Mouse (Mus musculus): ENCODE measurements around the gene Gm30191. TPM values are rescaled to one million over a fixed set of nuclear protein-coding genes. Genes with fewer than 3 reads are reported as not detected.
"Not testable (repeated sequence)": the region's sequence is repeated elsewhere in the genome, so short reads cannot be mapped to it uniquely, and the experiment has no call there.

Gm30191 gene
- polyA plus RNA-seq, 1 experiment from 2014 or later = not detected

- Histone ChIP-seq H3K36me3 (ENCODE audit: control insufficient read depth, insufficient read depth) (no peaks in the 10 kb centered on the region), H3K4me3 (ENCODE audit: low read length) (no peak overlapping the region), H3K27me3 (ENCODE audit: control insufficient read depth, insufficient read depth, low read length) (no peaks in the 10 kb centered on the region), H3K4me1 (ENCODE audit: control insufficient read depth, insufficient read depth, low read length) (peaks cover 32% of the 10 kb centered on the region), H3K27ac (ENCODE audit: low read length) (0 out of 2 replicates have a peak overlapping the region, but pooled peaks have one; percentile 92), H3K4me2 (ENCODE audit: low read depth, low read length) (no peak overlapping the region), H3K9me3 (replicated peaks; ENCODE audit: control insufficient read depth, low read length) (0 out of 2 replicates have a peak, but pooled peaks cover 3% of the 10 kb centered on the region), H3K9ac (ENCODE audit: low read length) (no peak overlapping the region)
- no peak for ATAC-seq (replicated peaks; ENCODE audit: extremely low read depth, insufficient read depth, low FRiP score)
- 14% methylated on average over 7 of the region's 7 CpGs for WGBS
Observed at GRCm38 (mm10) chr4:134292067-134292466, 45.3 kb downstream of the Gm30191 start.

- peak overlapping the region; percentile 92 for H3K27ac ChIP-seq (ENCODE audit: low read length)
- ATAC-seq (replicated peaks; ENCODE audit: extremely low read depth, insufficient read depth, low FRiP score) = no peak
- H3K9me3 ChIP-seq (replicated peaks; ENCODE audit: control insufficient read depth, low read length) = 0 out of 2 replicates have a peak, but pooled peaks cover 3% of the 10 kb centered on the region
- WGBS = 35% methylated on average over 18 of the region's 18 CpGs
- peak overlapping the region; percentile 33 for H3K4me3 ChIP-seq (ENCODE audit: low read length)
- H3K4me1 ChIP-seq (ENCODE audit: control insufficient read depth, insufficient read depth, low read length) = peaks cover 33% of the 10 kb centered on the region
- peak overlapping the region; percentile 47 for H3K9ac ChIP-seq (ENCODE audit: low read length)
- no peaks in the 10 kb centered on the region for H3K27me3 ChIP-seq (ENCODE audit: control insufficient read depth, insufficient read depth, low read length)
- H3K36me3 ChIP-seq (ENCODE audit: control insufficient read depth, insufficient read depth) = no peaks in the 10 kb centered on the region
- H3K4me2 ChIP-seq (ENCODE audit: low read depth, low read length) = peak overlapping the region; percentile 63
Observed at GRCm38 (mm10) chr4:134293061-134293691, 46.4 kb downstream of the Gm30191 start.

GRCm38 (mm10) chr4:134293692-134294163 lies 47.0 kb downstream of the Gm30191 start:
- Histone ChIP-seq H3K4me2 (ENCODE audit: low read depth, low read length) (peak overlapping the region; percentile 63), H3K4me1 (ENCODE audit: control insufficient read depth, insufficient read depth, low read length) (peaks cover 30% of the 10 kb centered on the region), H3K9me3 (replicated peaks; ENCODE audit: control insufficient read depth, low read length) (0 out of 2 replicates have a peak, but pooled peaks cover 3% of the 10 kb centered on the region), H3K27me3 (ENCODE audit: control insufficient read depth, insufficient read depth, low read length) (no peaks in the 10 kb centered on the region), H3K36me3 (ENCODE audit: control insufficient read depth, insufficient read depth) (no peaks in the 10 kb centered on the region), H3K4me3 (ENCODE audit: low read length) (peak overlapping the region; percentile 27), H3K9ac (ENCODE audit: low read length) (peak overlapping the region; percentile 53), H3K27ac (ENCODE audit: low read length) (peak overlapping the region; percentile 97)
- 25% methylated on average over 9 of the region's 9 CpGs for WGBS
- peak; percentile 95 for ATAC-seq (replicated peaks; ENCODE audit: extremely low read depth, insufficient read depth, low FRiP score)

- ATAC-seq (replicated peaks; ENCODE audit: extremely low read depth, insufficient read depth, low FRiP score) = not testable (repeated sequence)
- WGBS = 86% methylated on average over 4 of the region's 4 CpGs
- H3K4me1 ChIP-seq (ENCODE audit: control insufficient read depth, insufficient read depth, low read length) = peaks cover 47% of the 10 kb centered on the region
Observed at GRCm38 (mm10) chr4:134296096-134296495, 49.4 kb downstream of the Gm30191 start.

GRCm38 (mm10) chr4:134296523-134296922 lies 49.8 kb downstream of the Gm30191 start:
- no peaks in the 10 kb centered on the region for H3K27me3 ChIP-seq (ENCODE audit: control insufficient read depth, insufficient read depth, low read length)
- no peak overlapping the region for H3K4me3 ChIP-seq (ENCODE audit: low read length)
- 0 out of 2 replicates have a peak, but pooled peaks cover 3% of the 10 kb centered on the region for H3K9me3 ChIP-seq (replicated peaks; ENCODE audit: control insufficient read depth, low read length)
- WGBS = 89% methylated on average over 4 of the region's 4 CpGs
- H3K9ac ChIP-seq (ENCODE audit: low read length) = no peak overlapping the region
- no peak overlapping the region for H3K27ac ChIP-seq (ENCODE audit: low read length)
- no peak for ATAC-seq (replicated peaks; ENCODE audit: extremely low read depth, insufficient read depth, low FRiP score)
- H3K4me1 ChIP-seq (ENCODE audit: control insufficient read depth, insufficient read depth, low read length) = peaks cover 47% of the 10 kb centered on the region
- no peak overlapping the region for H3K4me2 ChIP-seq (ENCODE audit: low read depth, low read length)
- H3K36me3 ChIP-seq (ENCODE audit: control insufficient read depth, insufficient read depth) = no peaks in the 10 kb centered on the region

More at GRCm38 (mm10) chr4:134296096-134296495, 49.4 kb downstream of the Gm30191 start:
- not testable (repeated sequence) for H3K9me3 ChIP-seq (replicated peaks; ENCODE audit: control insufficient read depth, low read length); H3K27me3 ChIP-seq (ENCODE audit: control insufficient read depth, insufficient read depth, low read length); H3K36me3 ChIP-seq (ENCODE audit: control insufficient read depth, insufficient read depth); H3K4me3 ChIP-seq (ENCODE audit: low read length); H3K4me2 ChIP-seq (ENCODE audit: low read depth, low read length); H3K9ac ChIP-seq (ENCODE audit: low read length); H3K27ac ChIP-seq (ENCODE audit: low read length)

GRCm38 (mm10) chr4:134297369-134297768 lies 50.6 kb downstream of the Gm30191 start:
- Histone ChIP-seq H3K36me3 (ENCODE audit: control insufficient read depth, insufficient read depth) (no peaks in the 10 kb centered on the region), H3K4me1 (ENCODE audit: control insufficient read depth, insufficient read depth, low read length) (peaks cover 46% of the 10 kb centered on the region), H3K27me3 (ENCODE audit: control insufficient read depth, insufficient read depth, low read length) (no peaks in the 10 kb centered on the region), H3K9ac (ENCODE audit: low read length) (no peak overlapping the region), H3K4me3 (ENCODE audit: low read length) (no peak overlapping the region), H3K9me3 (replicated peaks; ENCODE audit: control insufficient read depth, low read length) (0 out of 2 replicates have a peak, but pooled peaks cover 3% of the 10 kb centered on the region), H3K4me2 (ENCODE audit: low read depth, low read length) (no peak overlapping the region), H3K27ac (ENCODE audit: low read length) (no peak overlapping the region)
- ATAC-seq (replicated peaks; ENCODE audit: extremely low read depth, insufficient read depth, low FRiP score) = no peak
- 93% methylated on average over 8 of the region's 8 CpGs for WGBS

GRCm38 (mm10) chr4:134298626-134299497 lies 52.1 kb downstream of the Gm30191 start:
- H3K9me3 ChIP-seq (replicated peaks; ENCODE audit: control insufficient read depth, low read length) = 0 out of 2 replicates have a peak, but pooled peaks cover 3% of the 10 kb centered on the region
- no peaks in the 10 kb centered on the region for H3K36me3 ChIP-seq (ENCODE audit: control insufficient read depth, insufficient read depth)
- H3K9ac ChIP-seq (ENCODE audit: low read length) = peak overlapping the region; percentile 52
- no peak for ATAC-seq (replicated peaks; ENCODE audit: extremely low read depth, insufficient read depth, low FRiP score)
- peak overlapping the region; percentile 45 for H3K4me2 ChIP-seq (ENCODE audit: low read depth, low read length)
- H3K4me3 ChIP-seq (ENCODE audit: low read length) = peak overlapping the region; percentile 15; the same call in 1 of the 2 replicates
- H3K27ac ChIP-seq (ENCODE audit: low read length) = peak overlapping the region; percentile 91
- peaks cover 40% of the 10 kb centered on the region for H3K4me1 ChIP-seq (ENCODE audit: control insufficient read depth, insufficient read depth, low read length)
- H3K27me3 ChIP-seq (ENCODE audit: control insufficient read depth, insufficient read depth, low read length) = no peaks in the 10 kb centered on the region
- 57% methylated on average over 19 of the region's 19 CpGs for WGBS

GRCm38 (mm10) chr4:134299498-134299810 lies 52.7 kb downstream of the Gm30191 start:
- WGBS = 30% methylated on average over 4 of the region's 4 CpGs
- peak overlapping the region; percentile 45 for H3K4me2 ChIP-seq (ENCODE audit: low read depth, low read length)

More at GRCm38 (mm10) chr4:134299498-134299810, 52.7 kb downstream of the Gm30191 start:
- peaks cover 35% of the 10 kb centered on the region for H3K4me1 ChIP-seq (ENCODE audit: control insufficient read depth, insufficient read depth, low read length)
- no peaks in the 10 kb centered on the region for H3K27me3 ChIP-seq (ENCODE audit: control insufficient read depth, insufficient read depth, low read length)
- peak; percentile 74 for ATAC-seq (replicated peaks; ENCODE audit: extremely low read depth, insufficient read depth, low FRiP score)
- H3K36me3 ChIP-seq (ENCODE audit: control insufficient read depth, insufficient read depth) = no peaks in the 10 kb centered on the region
- H3K9ac ChIP-seq (ENCODE audit: low read length) = peak overlapping the region; percentile 52; the same call in 1 of the 2 replicates
- peak overlapping the region; percentile 15; the same call in 1 of the 2 replicates for H3K4me3 ChIP-seq (ENCODE audit: low read length)
- 0 out of 2 replicates have a peak, but pooled peaks cover 3% of the 10 kb centered on the region for H3K9me3 ChIP-seq (replicated peaks; ENCODE audit: control insufficient read depth, low read length)
- H3K27ac ChIP-seq (ENCODE audit: low read length) = peak overlapping the region; percentile 91

Measured in heart, embryonic 16.5 days (tissue).